In genomic region chr19:25374926-25375325, GRCm38 (mm10) we compare ENCODE assay signal across 7 mouse cellular contexts.
DNase-seq lines count a peak whose midpoint lies in the region; ATAC-seq and TF ChIP-seq lines count a peak whose summit lies in the region.

No protein-coding gene starts in this region.

- H3K9ac ChIP-seq in forebrain, postnatal 0 days, result no peak overlapping the region
- H3K9ac ChIP-seq in limb, embryonic 11.5 days (ENCODE audit: low read length), result no peak overlapping the region
- H3K9ac ChIP-seq in neural tube, embryonic 14.5 days (replicated peaks; ENCODE audit: low read depth, low read length), result no peak overlapping the region

- H3K4me1 ChIP-seq in forebrain, postnatal 0 days (ENCODE audit: insufficient read depth), result peaks cover 6% of the 10 kb centered on the region; the same call in 1 of the 2 replicates
- peaks cover 30% of the 10 kb centered on the region for H3K4me1 ChIP-seq in hindbrain, embryonic 10.5 days (replicated peaks)
- peaks cover 6% of the 10 kb centered on the region for H3K4me1 ChIP-seq in limb, embryonic 11.5 days (ENCODE audit: control insufficient read depth, insufficient read depth, low read length)
- H3K4me1 ChIP-seq in neural tube, embryonic 14.5 days (ENCODE audit: control insufficient read depth, insufficient read depth, low read length), result peaks cover 6% of the 10 kb centered on the region; the same call in 1 of the 2 replicates

- TF ChIP-seq CTCF in forebrain, postnatal 0 days (IDR thresholded peaks at IDR 0.05; ENCODE audit: low read depth), result no peak

- WGBS in forebrain, postnatal 0 days, result 9% methylated on average over 12 of the region's 12 CpGs
- 4% methylated on average over 12 of the region's 12 CpGs for WGBS in hindbrain, embryonic 10.5 days
- 9% methylated on average over 12 of the region's 12 CpGs for WGBS in limb, embryonic 11.5 days
- WGBS in neural tube, embryonic 14.5 days, result 10% methylated on average over 12 of the region's 12 CpGs

- H3K36me3 ChIP-seq in forebrain, postnatal 0 days (ENCODE audit: insufficient read depth), result no peaks in the 10 kb centered on the region
- peaks cover 7% of the 10 kb centered on the region for H3K36me3 ChIP-seq in hindbrain, embryonic 10.5 days
- no peaks in the 10 kb centered on the region for H3K36me3 ChIP-seq in limb, embryonic 11.5 days (ENCODE audit: control insufficient read depth, insufficient read depth, low read length)
- H3K36me3 ChIP-seq in neural tube, embryonic 14.5 days (ENCODE audit: control insufficient read depth, insufficient read depth, low read length), result no peaks in the 10 kb centered on the region

- no peaks in the 10 kb centered on the region for H3K9me3 ChIP-seq in forebrain, postnatal 0 days (ENCODE audit: low read length)
- H3K9me3 ChIP-seq in hindbrain, embryonic 10.5 days, result no peaks in the 10 kb centered on the region
- H3K9me3 ChIP-seq in limb, embryonic 11.5 days (ENCODE audit: control insufficient read depth, low read length), result no peaks in the 10 kb centered on the region
- H3K9me3 ChIP-seq in neural tube, embryonic 14.5 days (ENCODE audit: control insufficient read depth, low read length), result no peaks in the 10 kb centered on the region

- no peak overlapping the region for H3K27ac ChIP-seq in forebrain, postnatal 0 days (ENCODE audit: low read depth, low read length)
- peak overlapping the region; percentile 73 for H3K27ac ChIP-seq in hindbrain, embryonic 10.5 days
- H3K27ac ChIP-seq in limb, embryonic 11.5 days (replicated peaks; ENCODE audit: low read depth, low read length), result peak overlapping the region; percentile 9; the same call in 1 of the 2 replicates
- peak overlapping the region; percentile 66; the same call in 1 of the 2 replicates for H3K27ac ChIP-seq in neural tube, embryonic 14.5 days (ENCODE audit: low read depth, low read length)

- no peak overlapping the region for H3K4me2 ChIP-seq in forebrain, postnatal 0 days (ENCODE audit: low read depth)
- no peak overlapping the region for H3K4me2 ChIP-seq in limb, embryonic 11.5 days (ENCODE audit: low read depth, severe bottlenecking)
- H3K4me2 ChIP-seq in neural tube, embryonic 14.5 days (ENCODE audit: low read depth, low read length), result no peak overlapping the region

- peaks cover 5% of the 10 kb centered on the region; the same call in 1 of the 2 replicates for H3K27me3 ChIP-seq in forebrain, postnatal 0 days (ENCODE audit: insufficient read depth, low read length)
- H3K27me3 ChIP-seq in hindbrain, embryonic 10.5 days (ENCODE audit: insufficient read depth, poor library complexity, severe bottlenecking), result 0 out of 2 replicates have a peak, but pooled peaks cover 3% of the 10 kb centered on the region
- no peaks in the 10 kb centered on the region for H3K27me3 ChIP-seq in limb, embryonic 11.5 days (ENCODE audit: control insufficient read depth, insufficient read depth, low read length)
- no peaks in the 10 kb centered on the region for H3K27me3 ChIP-seq in neural tube, embryonic 14.5 days (ENCODE audit: control insufficient read depth, insufficient read depth, low read length)

- peak; percentile 36 for ATAC-seq in forebrain, postnatal 0 days
- ATAC-seq in limb, embryonic 11.5 days (ENCODE audit: insufficient number of reproducible peaks, low FRiP score, low TSS enrichment, low read depth), result no peak
- peak; percentile 82; the same call in 1 of the 2 replicates for ATAC-seq in neural tube, embryonic 14.5 days (ENCODE audit: low read depth)

- peak; percentile 60 for DNase-seq in R1 (ENCODE audit: low read depth, low spot score)
- DNase-seq in brain, adult 2 months (ENCODE audit: low read depth, low spot score), result peak; percentile 37
- DNase-seq in forebrain, postnatal 0 days, result peak; percentile 22
- DNase-seq in hindbrain, embryonic 10.5 days (ENCODE audit: low spot score), result no peak
- DNase-seq in limb, embryonic 11.5 days (ENCODE audit: low spot score), result peak; percentile 39
- no peak for DNase-seq in urinary bladder, adult 18-20 months (ENCODE audit: low spot score in 2 of 2)

- no peak overlapping the region for H3K4me3 ChIP-seq in forebrain, postnatal 0 days (ENCODE audit: low read depth, low read length)
- H3K4me3 ChIP-seq in hindbrain, embryonic 10.5 days, result no peak overlapping the region
- H3K4me3 ChIP-seq in limb, embryonic 11.5 days (ENCODE audit: low read depth, low read length), result no peak overlapping the region
- no peak overlapping the region for H3K4me3 ChIP-seq in neural tube, embryonic 14.5 days (ENCODE audit: low read depth, low read length)

Comparison
In these comparisons a context has a peak if more than half of its experiments do, and no peak if none do; other contexts are left out.
1. DNase-seq: peak in R1 (single experiment), brain, adult 2 months (single experiment), forebrain, postnatal 0 days (single experiment) and limb, embryonic 11.5 days (single experiment); none in hindbrain, embryonic 10.5 days (single experiment) and urinary bladder, adult 18-20 months (0 of 2).